Mouse (Mus musculus): ENCODE results near the gene Brpf3.
"Not testable (repeated sequence)": the region's sequence is repeated elsewhere in the genome, so short reads cannot be mapped to it uniquely, and the experiment has no call there.

The Brpf3 gene

DNA sequence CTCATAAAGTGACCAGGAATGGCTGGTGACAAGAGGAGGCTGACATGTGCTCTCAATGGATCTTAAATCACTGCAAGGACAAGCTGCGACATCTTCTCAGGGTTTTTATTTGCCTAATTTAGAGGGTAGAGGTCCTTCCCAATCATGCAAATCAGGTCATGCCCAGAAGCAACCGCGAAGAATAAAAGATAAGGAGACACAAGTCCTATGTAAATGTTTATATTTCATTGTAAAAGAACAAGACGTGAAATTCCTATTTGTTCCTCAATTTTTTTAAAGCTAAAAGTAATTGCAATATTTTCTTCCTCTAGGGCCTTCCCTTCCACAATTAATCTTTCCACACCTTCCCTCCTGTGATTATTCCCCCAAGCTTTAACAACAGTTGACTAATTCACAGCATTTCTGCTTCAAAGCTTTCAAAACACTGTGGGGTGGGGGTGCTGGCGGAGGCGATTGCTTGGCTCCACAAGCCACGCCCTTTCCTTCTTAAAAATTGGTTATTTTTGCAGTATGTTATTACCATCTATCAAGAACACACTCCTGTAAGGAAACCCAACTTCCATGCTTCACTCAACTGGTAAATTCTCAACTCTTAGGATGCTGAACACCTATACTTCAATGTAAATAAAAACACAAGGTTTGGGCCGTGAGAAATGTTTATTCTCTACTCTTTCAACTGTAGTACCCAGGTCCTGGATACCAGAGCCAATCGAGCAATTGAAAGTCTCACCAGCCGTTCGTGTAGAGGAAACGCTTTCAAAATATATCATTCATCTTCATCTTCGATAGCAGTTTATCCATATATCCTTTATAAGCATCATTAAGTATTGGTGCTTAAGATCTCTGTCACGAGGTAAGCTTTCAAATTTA is 1.4 kb upstream of the Brpf3 start:
- no peak for DNase-seq

DNA sequence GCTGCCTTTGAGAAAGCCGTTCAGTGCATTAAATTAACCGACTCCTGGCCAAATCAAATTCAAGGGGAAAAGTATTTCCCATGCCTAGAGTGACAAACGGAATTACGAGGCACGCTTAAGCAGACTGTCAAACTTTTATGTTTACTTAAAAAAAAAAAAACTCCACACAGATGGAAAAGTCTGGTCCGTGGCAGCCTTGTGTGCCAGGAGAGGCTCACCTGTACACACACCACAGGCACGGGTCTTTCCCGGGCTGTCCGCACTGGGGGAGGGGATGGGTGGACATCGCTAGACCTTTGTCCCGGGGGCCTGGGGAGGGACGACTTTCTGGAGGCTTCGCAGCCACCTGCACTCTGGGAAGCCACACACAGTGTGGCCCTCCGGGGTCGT is 614 bp upstream of the Brpf3 start:
- DNase-seq = no peak

DNA sequence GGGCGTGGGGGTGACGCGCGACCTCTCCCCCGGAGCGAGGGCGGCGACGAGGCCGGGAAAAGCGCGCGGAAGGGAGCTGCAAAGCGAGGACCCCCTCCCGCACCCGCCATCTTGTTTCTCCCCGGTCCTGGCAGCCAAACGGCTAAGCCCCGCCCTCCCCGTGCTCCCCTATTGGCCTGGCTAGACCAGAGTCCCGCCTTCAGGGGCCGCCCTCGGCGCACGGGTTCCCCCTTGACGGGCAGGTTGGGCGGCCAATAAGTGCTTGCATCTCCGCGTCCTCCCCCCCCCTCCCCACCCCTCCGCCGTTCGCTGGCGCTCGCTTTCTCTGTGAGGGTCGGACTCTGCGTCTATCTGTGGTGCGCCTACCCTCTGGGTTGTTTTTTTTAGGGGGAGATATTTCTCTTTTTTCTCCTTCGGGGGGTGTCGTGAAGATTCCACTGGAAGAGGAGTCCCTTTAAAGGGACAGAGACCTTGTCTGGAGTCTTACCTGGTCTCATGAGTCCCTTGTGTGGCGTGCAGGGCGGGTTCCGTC is 650 bp downstream of the Brpf3 start:
- peak; percentile 100 for DNase-seq

DNA sequence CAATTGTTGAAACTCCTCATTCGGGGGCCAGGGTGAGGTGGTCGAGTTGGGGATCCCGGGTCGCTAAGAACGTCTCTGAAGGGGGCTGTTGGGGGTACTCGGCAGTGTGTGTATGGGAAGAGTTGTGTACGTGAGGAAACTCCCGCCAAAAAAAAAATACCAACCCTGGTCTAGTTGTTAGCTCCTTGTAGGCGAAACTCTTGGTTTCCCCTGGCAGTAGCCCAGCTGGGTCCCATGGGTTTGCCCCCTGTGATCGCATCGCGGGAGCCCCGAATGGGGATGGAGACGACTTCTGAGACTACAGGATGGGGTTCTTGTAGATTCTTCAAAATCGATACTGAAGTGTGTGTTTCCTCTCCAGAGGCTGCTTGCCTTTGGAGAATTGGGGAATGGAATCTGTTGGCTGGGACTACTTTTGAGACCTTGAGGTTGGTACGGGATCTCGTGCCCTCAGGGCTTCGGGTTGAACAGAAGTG is 1.2 kb downstream of the Brpf3 start:
- DNase-seq = peak; percentile 36

DNA sequence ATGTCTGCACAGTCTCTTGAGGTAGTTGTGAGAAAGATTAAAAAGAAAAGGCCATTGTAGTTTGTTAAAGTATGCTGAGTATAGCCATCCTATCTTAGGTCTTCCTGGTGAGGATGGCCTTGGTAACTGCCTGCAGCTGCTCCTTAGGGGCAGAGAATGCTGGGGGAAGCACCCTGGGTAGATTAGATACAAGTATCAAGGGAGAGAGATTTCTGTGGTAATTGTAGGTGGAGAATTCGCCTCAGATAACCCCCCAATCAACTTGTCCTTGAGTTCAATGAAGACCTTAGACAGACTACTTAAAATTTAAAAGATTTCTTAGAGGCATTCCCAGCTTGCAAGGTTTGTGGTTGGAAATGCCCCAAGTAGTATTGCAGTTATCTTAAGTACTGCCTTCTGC is 2.4 kb downstream of the Brpf3 start:
- DNase-seq = no peak

DNA sequence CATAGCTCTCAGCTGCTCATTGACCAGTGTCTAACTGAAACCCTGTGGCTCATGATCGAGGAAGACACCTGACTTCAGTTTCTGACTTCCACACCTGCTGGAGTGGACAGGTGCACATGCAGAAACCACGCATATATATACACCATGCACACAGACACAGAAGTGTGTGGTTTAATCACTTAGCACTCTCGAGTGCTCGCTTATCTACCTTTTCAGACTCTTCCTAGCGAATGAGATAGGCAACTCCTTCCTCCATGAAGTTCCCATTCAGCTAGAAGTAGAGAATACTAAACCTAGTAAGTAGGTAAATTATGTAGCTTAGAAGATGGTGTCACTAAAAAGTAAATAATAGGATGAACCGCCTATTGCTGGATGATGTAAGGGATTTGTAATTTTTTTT is 4.1 kb downstream of the Brpf3 start:
- DNase-seq = no peak

DNA sequence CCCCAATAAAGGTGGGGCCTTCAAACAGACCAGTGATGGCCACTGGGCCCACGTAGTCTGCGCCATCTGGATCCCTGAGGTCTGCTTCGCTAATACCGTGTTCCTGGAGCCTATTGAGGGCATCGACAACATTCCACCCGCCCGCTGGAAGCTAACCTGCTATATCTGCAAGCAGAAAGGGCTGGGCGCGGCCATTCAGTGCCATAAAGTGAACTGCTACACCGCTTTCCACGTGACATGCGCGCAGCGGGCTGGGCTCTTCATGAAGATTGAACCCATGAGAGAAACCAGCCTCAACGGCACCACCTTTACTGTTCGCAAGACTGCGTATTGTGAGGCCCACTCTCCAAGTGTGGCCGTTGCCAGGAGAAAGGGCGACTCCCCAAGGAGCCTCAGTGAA is 5.9 kb downstream of the Brpf3 start:
- no peak for DNase-seq

DNA sequence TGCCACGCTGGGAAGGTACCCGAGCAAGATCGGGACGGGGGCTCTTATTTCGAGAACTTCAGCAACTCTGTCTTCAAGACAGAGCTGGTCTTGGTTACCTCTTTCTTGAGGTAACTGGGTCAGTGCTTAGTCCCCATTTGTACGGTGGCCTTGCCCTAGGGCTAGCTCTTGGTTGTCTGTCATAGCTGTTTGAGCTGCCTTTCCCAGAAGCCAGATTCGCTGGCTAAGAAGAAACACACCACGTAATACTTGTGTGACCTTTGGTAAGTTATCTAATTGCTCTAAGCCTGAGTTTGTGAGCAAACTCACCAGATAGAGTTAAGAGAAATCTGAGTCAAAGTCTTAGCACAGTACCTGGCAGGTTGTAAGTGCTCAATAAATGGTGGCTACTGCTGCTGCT is 7.8 kb downstream of the Brpf3 start:
- DNase-seq = no peak

DNA sequence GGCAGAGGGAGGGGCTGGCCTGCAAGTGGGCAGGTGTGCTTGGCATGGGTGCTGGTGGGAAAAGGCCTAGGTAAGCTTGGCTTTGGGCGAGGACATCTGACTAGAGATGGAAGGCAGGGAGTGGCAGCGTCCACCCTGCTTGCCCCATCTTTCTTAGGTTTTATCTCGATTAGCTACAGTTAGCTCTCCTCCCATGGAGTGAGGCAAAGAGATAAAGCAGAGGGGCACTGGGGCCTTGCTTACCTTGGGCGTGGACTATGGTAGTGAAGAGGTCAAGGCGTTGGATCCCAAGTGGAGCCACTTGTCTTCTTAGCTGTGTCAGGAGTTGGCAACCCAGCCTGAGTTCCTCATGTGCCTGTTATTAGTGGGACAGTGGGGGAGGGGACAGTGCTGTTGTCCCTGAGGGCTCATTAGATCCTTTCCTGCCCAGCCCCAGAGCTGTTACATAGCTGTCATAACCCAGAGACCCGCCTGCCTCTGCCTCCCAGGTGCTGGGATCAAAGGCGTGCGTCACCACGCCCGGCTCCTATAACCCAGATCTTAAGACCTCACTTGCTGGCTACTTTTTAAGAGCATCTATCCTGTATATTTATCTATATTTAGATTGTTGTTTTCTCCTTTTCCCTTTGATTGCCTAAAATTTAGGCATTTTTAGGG is 8.4 kb downstream of the Brpf3 start:
- no peak for DNase-seq

DNA sequence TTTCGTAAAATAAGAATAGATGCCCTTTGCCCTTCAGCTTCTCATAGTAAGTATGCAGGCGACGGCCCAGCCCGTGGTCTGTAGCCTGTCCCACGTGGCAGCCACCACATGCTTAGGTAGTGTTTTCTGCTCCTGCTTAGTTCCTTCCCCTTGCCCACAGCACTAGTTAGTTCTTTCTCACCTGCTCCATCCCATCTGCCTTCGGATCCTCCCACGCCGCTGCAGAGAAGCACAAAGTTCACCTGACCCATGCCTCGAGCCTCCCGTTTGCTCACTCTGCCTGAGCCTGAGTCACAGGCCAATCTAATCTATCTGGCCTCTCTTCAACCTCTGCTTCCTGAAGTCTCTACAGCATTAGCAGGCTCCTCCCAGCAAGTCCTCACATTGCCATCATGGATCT is 11.5 kb downstream of the Brpf3 start:
- DNase-seq = no peak

DNA sequence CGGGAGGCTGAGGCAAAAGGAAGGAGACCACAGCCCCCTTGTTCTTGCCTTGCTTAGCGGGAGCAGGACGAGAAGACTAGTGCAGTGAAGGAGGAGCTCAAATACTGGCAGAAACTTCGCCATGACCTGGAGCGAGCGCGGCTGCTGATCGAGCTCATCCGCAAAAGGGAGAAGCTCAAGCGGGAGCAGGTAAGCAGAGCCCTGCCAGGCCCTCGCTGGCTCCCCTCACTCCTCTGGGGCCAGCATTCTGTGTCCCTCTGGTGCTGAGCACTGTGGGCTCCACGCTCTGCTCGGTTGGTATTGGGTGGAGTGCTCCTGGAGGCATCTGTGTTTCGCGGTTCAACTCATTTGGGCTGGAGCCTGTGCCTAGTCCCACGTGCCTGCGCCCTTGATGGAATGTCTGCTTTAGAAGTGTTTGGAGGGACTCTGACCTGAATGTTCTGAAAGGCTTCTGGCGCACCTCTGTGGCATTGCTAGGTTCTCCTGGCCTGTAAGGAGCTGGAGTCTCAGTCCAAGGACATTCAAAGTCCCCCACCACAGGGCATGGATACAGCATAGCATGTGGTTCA is 13.7 kb downstream of the Brpf3 start:
- no peak for DNase-seq

DNA sequence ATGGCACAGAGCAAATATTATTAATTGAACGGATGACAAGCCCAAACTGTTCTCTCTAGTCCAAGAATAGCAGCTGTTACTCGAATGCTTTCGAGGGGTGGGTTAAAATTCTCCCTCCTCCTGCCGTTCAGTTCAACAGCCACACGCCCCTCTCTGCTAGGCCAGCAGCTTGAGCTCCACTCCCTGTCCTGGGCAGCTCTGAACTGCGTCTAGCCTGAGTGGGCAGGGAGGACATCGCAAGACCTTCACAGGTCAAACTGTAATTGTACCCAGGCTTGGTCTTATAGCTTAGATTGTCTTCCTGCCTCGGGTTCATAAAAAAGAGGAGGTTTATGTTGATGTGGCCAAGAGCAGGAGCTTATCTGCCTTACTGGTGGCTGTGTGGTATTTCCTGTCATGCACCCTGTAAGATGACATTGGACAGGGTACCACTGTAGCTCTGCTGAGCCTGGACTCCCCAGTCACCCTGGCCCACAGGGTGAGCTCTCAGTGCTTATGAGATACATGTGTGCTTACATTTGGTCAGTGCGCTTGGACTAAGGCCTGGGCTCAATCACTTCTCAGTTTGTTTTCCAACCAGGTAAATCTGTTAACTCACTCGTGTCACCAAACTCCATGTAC is 14.6 kb downstream of the Brpf3 start:
- no peak for DNase-seq

DNA sequence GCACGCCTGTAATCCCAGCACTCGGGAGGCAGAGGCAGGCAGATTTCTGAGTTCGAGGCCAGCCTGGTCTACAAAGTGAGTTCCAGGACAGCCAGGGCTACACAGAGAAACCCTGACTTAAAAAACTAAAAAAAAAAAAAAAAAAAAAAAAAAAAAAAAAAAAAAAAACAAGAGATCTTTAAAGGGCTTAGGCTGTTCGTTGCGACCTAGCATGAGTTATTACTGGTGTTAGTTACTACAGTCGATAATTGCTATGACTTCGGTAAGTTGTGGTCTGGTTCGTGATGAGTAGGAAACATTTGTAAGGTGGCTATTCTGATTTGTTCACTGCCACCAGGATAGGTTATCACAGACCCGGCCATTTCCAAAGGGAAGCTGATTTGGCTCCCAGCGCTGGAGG is 15.4 kb downstream of the Brpf3 start:
- not testable (repeated sequence) for DNase-seq

DNA sequence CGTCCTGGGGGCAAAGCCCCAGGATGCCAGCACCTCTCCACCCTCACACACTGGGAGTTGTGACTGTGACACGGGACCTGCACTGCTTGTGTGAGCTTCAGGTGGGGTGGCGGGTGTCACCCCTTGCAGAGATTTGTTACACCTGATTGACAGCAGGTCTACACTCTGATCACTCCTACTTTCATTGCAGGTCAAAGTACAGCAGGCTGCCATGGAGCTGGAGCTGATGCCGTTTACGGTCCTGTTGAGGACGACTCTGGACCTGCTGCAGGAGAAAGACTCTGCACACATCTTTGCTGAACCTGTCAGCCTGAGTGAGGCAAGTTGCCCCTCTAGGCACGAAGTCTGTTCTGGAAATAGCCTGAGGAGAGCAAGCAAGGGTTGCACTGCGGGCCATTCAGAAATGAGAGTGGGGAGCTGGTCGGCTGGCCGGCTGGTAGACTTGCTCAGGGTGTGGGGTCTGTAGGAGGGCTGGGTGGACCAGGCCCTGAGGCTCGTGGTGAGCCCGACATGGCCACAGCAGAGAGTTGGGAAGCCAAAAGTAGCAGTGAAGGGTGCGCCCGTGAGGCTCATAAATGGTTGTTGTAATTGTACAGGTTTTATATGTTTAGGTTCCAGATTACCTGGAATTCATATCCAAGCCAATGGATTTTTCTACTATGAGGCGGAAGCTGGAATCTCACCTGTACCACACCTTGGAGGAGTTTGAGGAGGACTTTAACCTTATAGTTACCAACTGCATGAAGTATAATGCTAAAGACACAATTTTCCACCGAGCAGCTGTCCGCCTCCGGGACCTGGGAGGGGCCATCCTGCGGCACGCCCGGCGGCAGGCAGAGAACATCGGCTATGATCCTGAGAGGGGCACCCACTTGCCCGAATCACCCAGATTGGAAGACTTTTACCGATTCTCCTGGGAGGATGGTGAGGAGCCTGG is 16.3 kb downstream of the Brpf3 start:
- no peak for DNase-seq

DNA sequence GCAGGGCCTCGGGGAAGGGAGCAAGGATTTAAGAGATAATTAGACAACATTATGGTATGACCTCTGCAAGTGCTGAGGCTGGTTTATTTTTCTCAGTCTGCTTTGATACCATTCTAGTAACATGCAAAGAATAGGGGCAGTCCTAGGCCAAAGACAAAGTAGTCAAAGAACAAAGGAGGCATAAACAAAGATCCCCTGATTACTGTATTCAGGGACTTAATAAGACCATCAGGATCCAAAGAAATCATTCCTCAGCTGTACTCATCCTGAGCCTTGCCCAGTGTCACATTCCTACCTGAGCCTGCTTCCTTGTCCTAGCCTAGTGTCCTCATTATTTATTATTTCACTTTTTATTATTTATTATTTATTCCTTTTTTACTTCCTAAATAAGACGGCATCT is 19.3 kb downstream of the Brpf3 start:
- DNase-seq = no peak

DNA sequence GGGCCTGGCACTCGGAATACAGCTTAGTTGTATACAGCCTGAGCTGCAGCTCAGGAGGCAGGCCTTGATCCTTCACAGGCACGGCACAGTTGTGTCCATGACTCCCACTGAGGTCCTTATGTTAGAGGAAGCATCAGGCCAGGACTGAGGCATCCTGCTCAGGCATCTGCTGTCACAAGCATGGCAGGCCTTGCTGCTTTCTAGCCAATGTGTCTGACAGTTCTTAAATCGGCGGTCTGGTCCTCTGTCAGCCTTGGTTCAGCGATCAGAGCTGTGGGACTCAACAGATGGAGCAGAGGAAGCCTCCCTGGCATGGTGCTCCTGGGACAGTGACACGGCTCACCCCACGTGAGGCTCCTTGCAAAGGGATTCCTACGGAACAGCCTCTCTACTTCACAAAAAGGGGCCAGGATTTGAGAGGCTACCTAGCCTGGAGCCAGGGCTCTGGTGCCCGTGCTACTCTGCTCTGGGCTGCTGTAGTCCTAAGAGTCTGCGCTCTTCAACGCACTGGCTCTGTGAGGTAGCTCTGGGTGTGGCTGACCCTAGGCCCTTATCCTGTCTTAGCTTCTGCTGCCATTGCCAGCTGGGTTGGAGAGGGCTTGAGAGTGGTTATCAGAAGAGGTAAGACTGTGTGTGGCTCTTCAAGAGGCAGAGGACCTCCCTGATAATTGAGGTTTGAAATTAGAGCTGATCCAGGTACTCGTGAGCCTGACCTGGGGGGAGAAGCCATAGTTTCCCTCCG is 22.3 kb downstream of the Brpf3 start:
- DNase-seq = no peak

DNA sequence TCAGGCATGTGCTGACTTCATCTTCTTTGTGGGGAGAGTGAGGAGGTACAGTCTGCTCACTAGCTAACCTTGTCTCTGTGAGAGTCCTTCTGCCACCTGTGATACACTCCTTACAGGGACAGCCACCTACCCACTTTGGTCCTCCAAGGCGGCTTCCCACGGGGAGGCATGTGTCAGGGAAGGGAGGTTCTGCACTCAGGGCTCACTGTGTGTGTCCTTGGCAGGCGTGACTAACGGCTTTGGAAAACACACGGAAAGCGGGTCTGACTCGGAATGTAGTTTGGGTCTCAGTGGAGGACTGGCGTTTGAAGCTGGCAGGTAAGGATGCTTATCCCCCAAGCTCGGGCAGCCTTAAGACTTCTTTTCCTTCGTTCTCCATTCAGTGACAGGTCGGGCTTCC is 22.9 kb downstream of the Brpf3 start:
- no peak for DNase-seq

DNA sequence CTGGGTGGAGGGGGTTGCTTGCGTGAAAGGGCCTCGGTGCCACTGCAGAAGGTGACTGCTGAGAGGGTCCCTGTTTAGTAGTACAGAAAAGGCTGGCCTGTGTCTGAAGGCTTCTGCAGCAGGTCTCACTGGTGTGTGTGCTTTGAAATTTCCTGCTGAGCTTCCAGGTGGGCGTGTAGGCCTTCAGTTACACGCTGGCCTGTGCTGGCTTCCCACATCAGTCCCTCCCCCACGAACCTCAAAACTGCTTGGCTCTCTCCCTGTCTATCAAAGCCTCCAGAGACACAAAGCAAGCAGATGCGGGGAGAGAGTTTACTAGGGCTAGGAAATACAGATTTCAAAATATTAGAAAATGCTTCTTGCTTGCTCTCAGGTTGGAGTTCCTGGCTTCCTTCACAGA is 24.0 kb downstream of the Brpf3 start:
- no peak for DNase-seq

DNA sequence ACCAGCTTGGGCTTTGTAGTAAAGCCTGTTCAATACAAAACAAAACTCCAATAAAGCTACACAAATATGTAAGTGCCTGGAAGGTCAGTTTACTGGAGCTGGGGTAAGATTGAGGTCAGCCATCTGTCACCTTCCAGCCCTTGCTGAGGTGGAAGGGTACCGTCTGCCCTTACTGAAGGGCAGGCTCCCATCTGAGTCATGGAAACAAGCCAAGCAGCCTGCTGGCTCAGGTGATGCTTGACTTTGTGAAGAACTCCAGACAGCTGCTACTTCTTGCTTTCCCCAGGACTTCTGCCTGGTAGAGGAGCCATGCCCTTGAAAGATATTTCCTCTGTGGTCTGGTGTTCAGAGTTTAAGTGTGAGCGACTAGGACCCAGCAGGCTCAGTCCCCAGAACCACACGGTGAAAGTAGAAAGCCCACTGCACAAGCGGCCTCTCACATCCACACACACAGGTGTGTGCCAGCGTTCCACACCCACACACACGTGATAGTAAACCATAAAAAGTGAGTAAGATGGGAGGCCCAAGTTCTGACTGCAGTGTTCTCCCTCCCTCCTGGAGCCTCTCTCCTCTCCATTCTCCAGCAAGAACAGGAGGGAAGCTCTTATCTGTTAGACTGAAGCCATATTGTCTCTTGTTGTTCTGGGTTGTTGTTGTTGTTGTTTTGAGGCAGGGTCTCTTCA is 24.6 kb downstream of the Brpf3 start:
- DNase-seq = no peak

DNA sequence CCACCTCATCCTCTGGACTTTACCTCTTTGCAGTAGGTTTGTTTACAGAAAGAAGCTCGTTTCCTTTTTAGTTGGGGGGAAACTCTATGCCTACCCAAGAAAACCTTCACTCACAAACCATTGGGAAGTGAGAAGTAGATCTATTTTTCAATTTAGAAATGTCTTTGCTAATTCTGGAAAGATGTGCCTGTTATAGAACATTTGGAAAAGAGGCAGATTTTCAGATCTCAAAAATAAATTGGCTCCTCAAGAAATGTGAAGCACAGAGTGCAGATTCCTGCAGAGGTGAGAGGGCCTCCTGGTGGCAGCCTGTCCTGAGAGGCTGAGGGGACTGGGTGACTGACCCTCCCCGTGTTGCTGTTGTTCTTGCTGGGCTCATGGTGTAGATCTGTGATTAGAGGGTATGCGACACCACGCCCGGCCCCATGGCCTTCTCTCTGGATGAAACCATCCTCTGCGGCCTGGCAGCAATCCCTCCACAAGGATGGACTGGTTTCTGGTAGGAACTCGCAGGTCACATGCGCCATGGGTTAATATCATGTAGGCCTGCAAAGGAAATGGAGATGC is 26.9 kb downstream of the Brpf3 start:
- DNase-seq = peak; percentile 16

DNA sequence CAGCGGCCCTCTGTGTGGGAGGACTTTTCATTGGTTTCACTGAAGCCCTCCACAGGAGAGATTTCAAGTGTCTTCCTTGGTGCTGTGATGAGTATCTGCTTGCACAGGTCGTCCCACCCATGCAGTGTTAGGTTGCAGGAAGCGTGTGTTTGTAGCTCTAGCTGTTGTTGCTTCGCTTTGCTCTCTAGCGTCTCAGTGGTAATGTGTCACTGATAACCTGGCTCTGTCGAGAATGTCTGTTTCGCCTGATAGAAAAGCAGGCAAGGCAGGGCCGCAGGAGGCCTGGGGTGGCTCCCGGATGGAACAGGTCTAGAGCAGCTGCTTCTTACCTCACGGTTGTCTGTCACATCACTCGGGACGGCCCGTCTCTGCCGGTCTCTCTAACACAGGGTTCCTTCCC is 28.2 kb downstream of the Brpf3 start:
- no peak for DNase-seq
